Mouse (Mus musculus): ENCODE data around the gene Prep. TPM values are rescaled to one million over a fixed set of nuclear protein-coding genes. Genes with fewer than 3 reads are reported as not detected.

Gene Prep
- polyA plus RNA-seq, 1 experiment from 2014 or later: 29.1 TPM

GRCm38 (mm10) chr10:45129105-45129504 is 62.1 kb downstream of the Prep start:
- Histone ChIP-seq H3K27me3 (replicated peaks) (no peaks in the 10 kb centered on the region), H3K9me3 (no peaks in the 10 kb centered on the region), H3K9ac (no peak overlapping the region), H3K4me2 (replicated peaks) (no peak overlapping the region), H3K4me3 (no peak overlapping the region), H3K27ac (no peak overlapping the region), H3K36me3 (peaks cover 25% of the 10 kb centered on the region), H3K4me1 (no peaks in the 10 kb centered on the region)
- WGBS: 70% methylated on average over 11 of the region's 11 CpGs
- ATAC-seq (ENCODE audit: low FRiP score, low read depth): peak; percentile 59

GRCm38 (mm10) chr10:45130004-45130403 is 63.0 kb downstream of the Prep start:
- Histone ChIP-seq H3K9me3 (no peaks in the 10 kb centered on the region), H3K36me3 (peaks cover 21% of the 10 kb centered on the region), H3K4me1 (no peaks in the 10 kb centered on the region), H3K9ac (no peak overlapping the region), H3K4me2 (replicated peaks) (no peak overlapping the region), H3K27ac (no peak overlapping the region), H3K4me3 (no peak overlapping the region), H3K27me3 (replicated peaks) (no peaks in the 10 kb centered on the region)
- WGBS: 94% methylated on average over 6 of the region's 6 CpGs
- no peak for ATAC-seq (ENCODE audit: low FRiP score, low read depth)

- ATAC-seq (ENCODE audit: low FRiP score, low read depth): no peak
- Histone ChIP-seq H3K9ac (no peak overlapping the region), H3K9me3 (no peaks in the 10 kb centered on the region), H3K36me3 (peaks cover 10% of the 10 kb centered on the region), H3K27me3 (replicated peaks) (no peaks in the 10 kb centered on the region), H3K4me2 (replicated peaks) (no peak overlapping the region), H3K4me1 (peaks cover 1% of the 10 kb centered on the region; the same call in 1 of the 2 replicates), H3K4me3 (no peak overlapping the region), H3K27ac (no peak overlapping the region)
- 83% methylated on average over 4 of the region's 4 CpGs for WGBS
These were observed 65.4 kb downstream of the Prep start for GRCm38 (mm10) chr10:45132371-45132770.

GRCm38 (mm10) chr10:45136806-45137205 is 69.8 kb downstream of the Prep start:
- H3K9me3 ChIP-seq: no peaks in the 10 kb centered on the region
- WGBS: 94% methylated on average over 7 of the region's 7 CpGs
- no peak overlapping the region for H3K4me3 ChIP-seq
- H3K4me1 ChIP-seq: peaks cover 20% of the 10 kb centered on the region
- no peak overlapping the region for H3K9ac ChIP-seq
- peaks cover 5% of the 10 kb centered on the region for H3K36me3 ChIP-seq
- no peak for ATAC-seq (ENCODE audit: low FRiP score, low read depth)
- no peak overlapping the region for H3K4me2 ChIP-seq (replicated peaks)
- no peak overlapping the region for H3K27ac ChIP-seq
- no peaks in the 10 kb centered on the region for H3K27me3 ChIP-seq (replicated peaks)

GRCm38 (mm10) chr10:45139910-45140309 is 72.9 kb downstream of the Prep start:
- H3K9me3 ChIP-seq: no peaks in the 10 kb centered on the region
- no peaks in the 10 kb centered on the region for H3K27me3 ChIP-seq (replicated peaks)
- H3K36me3 ChIP-seq: peaks cover 5% of the 10 kb centered on the region
- ATAC-seq (ENCODE audit: low FRiP score, low read depth): no peak
- 43% methylated on average over 4 of the region's 4 CpGs for WGBS
- H3K4me1 ChIP-seq: peaks cover 20% of the 10 kb centered on the region
- H3K9ac ChIP-seq: no peak overlapping the region
- no peak overlapping the region for H3K4me3 ChIP-seq
- peak overlapping the region; percentile 27; the same call in 1 of the 2 replicates for H3K27ac ChIP-seq
- no peak overlapping the region for H3K4me2 ChIP-seq (replicated peaks)

GRCm38 (mm10) chr10:45140474-45141212 is 73.6 kb downstream of the Prep start:
- peaks cover 5% of the 10 kb centered on the region for H3K36me3 ChIP-seq
- H3K9ac ChIP-seq: no peak overlapping the region
- no peak overlapping the region for H3K4me2 ChIP-seq (replicated peaks)
- 61% methylated on average over 7 of the region's 7 CpGs for whole genome bisulfite sequencing
- H3K4me3 ChIP-seq: no peak overlapping the region
- H3K27me3 ChIP-seq (replicated peaks): no peaks in the 10 kb centered on the region
- H3K27ac ChIP-seq: no peak overlapping the region
- H3K9me3 ChIP-seq: no peaks in the 10 kb centered on the region
- no peak for ATAC-seq (ENCODE audit: low FRiP score, low read depth)
- H3K4me1 ChIP-seq: peaks cover 20% of the 10 kb centered on the region

GRCm38 (mm10) chr10:45142359-45142758 is 75.4 kb downstream of the Prep start:
- WGBS: 90% methylated on average over 5 of the region's 5 CpGs

GRCm38 (mm10) chr10:45144038-45144817 is 77.2 kb downstream of the Prep start:
- no peak overlapping the region for H3K4me3 ChIP-seq
- H3K27ac ChIP-seq: no peak overlapping the region
- no peak for ATAC-seq (ENCODE audit: low FRiP score, low read depth)
- WGBS: 93% methylated on average over 6 of the region's 6 CpGs
- no peaks in the 10 kb centered on the region for H3K9me3 ChIP-seq
- H3K9ac ChIP-seq: no peak overlapping the region
- peaks cover 23% of the 10 kb centered on the region for H3K4me1 ChIP-seq
- no peak overlapping the region for H3K4me2 ChIP-seq (replicated peaks)
- no peaks in the 10 kb centered on the region for H3K27me3 ChIP-seq (replicated peaks)
- peaks cover 6% of the 10 kb centered on the region; the same call in 1 of the 2 replicates for H3K36me3 ChIP-seq

More at GRCm38 (mm10) chr10:45142359-45142758, 75.4 kb downstream of the Prep start:
- Histone ChIP-seq H3K27me3 (replicated peaks) (no peaks in the 10 kb centered on the region), H3K4me2 (replicated peaks) (no peak overlapping the region), H3K27ac (no peak overlapping the region), H3K4me1 (peaks cover 29% of the 10 kb centered on the region), H3K9me3 (no peaks in the 10 kb centered on the region), H3K4me3 (no peak overlapping the region), H3K9ac (no peak overlapping the region), H3K36me3 (peaks cover 3% of the 10 kb centered on the region; the same call in 1 of the 2 replicates)
- no peak for ATAC-seq (ENCODE audit: low FRiP score, low read depth)

- peaks cover 18% of the 10 kb centered on the region for H3K4me1 ChIP-seq
- H3K4me3 ChIP-seq: no peak overlapping the region
- H3K27me3 ChIP-seq (replicated peaks): no peaks in the 10 kb centered on the region
- no peaks in the 10 kb centered on the region for H3K9me3 ChIP-seq
- no peak for ATAC-seq (ENCODE audit: low FRiP score, low read depth)
- H3K4me2 ChIP-seq (replicated peaks): no peak overlapping the region
- 0 out of 2 replicates have a peak overlapping the region, but pooled peaks have one; percentile 16 for H3K27ac ChIP-seq
- H3K36me3 ChIP-seq: peaks cover 24% of the 10 kb centered on the region
- 24% methylated on average over 6 of the region's 6 CpGs for WGBS
- no peak overlapping the region for H3K9ac ChIP-seq
These were observed 79.8 kb downstream of the Prep start for GRCm38 (mm10) chr10:45146821-45147220.

- Histone ChIP-seq H3K27me3 (replicated peaks) (no peaks in the 10 kb centered on the region), H3K36me3 (peaks cover 65% of the 10 kb centered on the region), H3K4me1 (peaks cover 18% of the 10 kb centered on the region), H3K9me3 (no peaks in the 10 kb centered on the region), H3K9ac (no peak overlapping the region), H3K4me2 (replicated peaks) (no peak overlapping the region), H3K27ac (no peak overlapping the region), H3K4me3 (no peak overlapping the region)
- 54% methylated on average over 5 of the region's 5 CpGs for WGBS
- peak; percentile 56 for ATAC-seq (ENCODE audit: low FRiP score, low read depth)
These were observed 84.1 kb downstream of the Prep start for GRCm38 (mm10) chr10:45151137-45151536.

- ATAC-seq (ENCODE audit: low FRiP score, low read depth): no peak
- no peaks in the 10 kb centered on the region for H3K27me3 ChIP-seq (replicated peaks)
- H3K27ac ChIP-seq: no peak overlapping the region
- 92% methylated on average over 12 of the region's 12 CpGs for WGBS
- no peak overlapping the region for H3K4me3 ChIP-seq
- H3K4me2 ChIP-seq (replicated peaks): no peak overlapping the region
- no peak overlapping the region for H3K9ac ChIP-seq
- peaks cover 71% of the 10 kb centered on the region for H3K36me3 ChIP-seq
- H3K4me1 ChIP-seq: peaks cover 10% of the 10 kb centered on the region
- H3K9me3 ChIP-seq: no peaks in the 10 kb centered on the region
These were observed 85.0 kb downstream of the Prep start for GRCm38 (mm10) chr10:45151771-45152692.
